Mouse (Mus musculus) hindbrain, embryonic 11.5 days (tissue): ENCODE measurements around the gene Nkx3-2. TPM values are rescaled to one million over a fixed set of nuclear protein-coding genes. Genes with fewer than 3 reads are reported as not detected.

Source experiments
- ATAC-seq: fragments of 200-750 bp; cut with Nextera tagmentation; 2 replicates; pipeline ENCODE4 v1.8.0; 2017; ENCODE audit warnings: mild to moderate bottlenecking, moderate TSS enrichment, moderate library complexity; ENCODE audit not compliant: low FRiP score
- DNase-seq: peaks from one replicate; pipeline ENCODE4 v3.0.0-alpha.2; 2015; ENCODE audit warnings: low spot score
- H3K27ac ChIP-seq: fragments of 300-500 bp; sonication (generic); 2 replicates; pipeline ENCODE4 v1.5.1; 2014; ENCODE audit warnings: mild to moderate bottlenecking, low read depth, low read length
- H3K27me3 ChIP-seq: fragments of 300-500 bp; sonication (generic); 2 replicates; pipeline ENCODE4 v1.6.1; 2014; ENCODE audit warnings: mild to moderate bottlenecking, low read length, moderate library complexity, mixed read lengths; ENCODE audit not compliant: control insufficient read depth, insufficient read depth
- H3K36me3 ChIP-seq: fragments of 300-500 bp; sonication (generic); 2 replicates; pipeline ENCODE4 v1.6.1; 2014; ENCODE audit warnings: mild to moderate bottlenecking, low read length, moderate library complexity, mixed read lengths; ENCODE audit not compliant: control insufficient read depth, insufficient read depth
- H3K4me1 ChIP-seq: fragments of 300-500 bp; sonication (generic); replicated peaks from 2 replicates; pipeline ENCODE4 v1.6.1; 2014; ENCODE audit warnings: low read length, mixed read lengths; ENCODE audit not compliant: control insufficient read depth, insufficient read depth
- H3K4me2 ChIP-seq: fragments of 300-500 bp; sonication (generic); replicated peaks from 2 replicates; pipeline ENCODE4 v1.6.1; 2014; ENCODE audit warnings: mild to moderate bottlenecking, low read depth, low read length
- H3K4me3 ChIP-seq: fragments of 300-500 bp; sonication (generic); 2 replicates; pipeline ENCODE4 v1.5.1; 2014; ENCODE audit warnings: low read depth, low read length
- H3K9ac ChIP-seq: fragments of 300-500 bp; sonication (generic); 2 replicates; pipeline ENCODE4 v1.6.1; 2014; ENCODE audit warnings: low read depth, low read length
- H3K9me3 ChIP-seq: fragments of 300-500 bp; sonication (generic); 2 replicates; pipeline ENCODE4 v1.6.1; 2016; ENCODE audit warnings: low read length; ENCODE audit not compliant: control insufficient read depth
- WGBS: fragments of 180-500 bp; shearing (Covaris S2); extraction: QIAGEN DNeasy Blood & Tissue Kit; methylation state at CpG from one replicate; pipeline ENCODE4 v1.1.7; 2014; 5-methylcytosine and 5-hydroxymethylcytosine counted together
- polyA plus RNA-seq: library from polyadenylated mRNA; unstranded; fragments of >200 nt; fragmentation: Nextera tagmentation; extraction: Ambion mirVana; gene quantifications from 2 replicates; pipeline ENCODE4 v1.2.1, GENCODE M21; 2014

Nkx3-2 gene
- polyA plus RNA-seq: 0.84 and 1.0 TPM in 2 replicates

DNA sequence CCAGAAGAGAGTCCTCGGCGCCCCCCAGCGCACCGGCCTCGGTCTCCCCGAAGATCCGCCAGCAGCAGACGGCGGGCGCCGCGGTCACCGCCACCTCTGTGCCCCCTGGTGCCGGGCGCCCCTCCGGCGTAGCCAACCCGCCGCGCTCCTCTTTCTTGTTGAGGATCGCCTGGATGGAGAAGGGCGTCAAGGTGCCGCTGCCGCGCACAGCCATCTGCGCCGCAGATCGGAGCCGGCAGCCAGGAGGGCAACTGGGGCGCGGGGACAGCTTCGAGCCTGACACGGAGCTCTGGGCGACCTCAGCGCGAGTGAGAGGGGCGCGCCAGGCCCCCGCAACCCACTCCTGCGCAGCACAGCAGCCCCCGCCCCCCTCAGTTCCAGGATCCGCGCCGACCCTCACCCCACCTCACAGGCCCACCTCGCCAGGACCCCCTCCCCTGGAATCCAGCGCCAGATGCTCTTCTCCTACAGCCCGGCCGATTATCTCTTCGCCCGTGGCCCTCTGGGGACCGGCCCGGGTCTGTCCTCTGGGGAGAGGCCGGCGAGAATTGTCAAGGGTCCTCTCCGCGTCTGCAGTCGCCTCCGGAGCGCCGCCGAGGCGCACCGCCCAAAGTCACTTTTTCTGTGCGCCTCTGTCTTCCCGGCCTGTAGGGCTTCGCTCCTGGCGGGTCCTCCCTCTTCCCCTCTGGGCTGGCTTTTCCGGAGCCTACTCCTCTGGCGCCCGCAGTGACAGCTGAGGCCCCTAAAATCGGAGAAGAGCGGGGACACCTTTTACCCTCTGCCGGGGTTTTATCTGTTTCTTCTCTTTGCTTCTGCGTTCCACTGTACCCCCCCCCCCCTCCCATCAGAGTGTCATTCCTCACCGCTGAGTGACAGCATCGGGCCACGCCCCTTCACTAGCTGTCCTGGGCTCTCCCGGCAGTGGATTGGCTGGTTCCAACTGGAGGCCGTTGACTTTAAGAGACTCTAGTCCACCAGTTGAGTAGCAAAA lies at the start of gene Nkx3-2:
TSS of gene Nkx3-2 (minus strand) at position 771 of the 991 bp plus-strand sequence.
- no peaks in the 10 kb centered on the region for H3K36me3 ChIP-seq
- ATAC-seq (peak; percentile 79), DNase-seq (peak; percentile 77)
- H3K9me3 ChIP-seq: no peaks in the 10 kb centered on the region
- peaks cover 80% of the 10 kb centered on the region for H3K27me3 ChIP-seq
- peak within 1 kb of the TSS; percentile 45 for H3K4me2 ChIP-seq
- peak within 1 kb of the TSS; percentile 32 for H3K4me3 ChIP-seq
- H3K9ac ChIP-seq: no peak within 1 kb of the TSS
- H3K4me1 ChIP-seq: peaks cover 2% of the 10 kb centered on the region
- under 1% methylated on average over 62 of the region's 79 CpGs for WGBS
- no peak within 1 kb of the TSS for H3K27ac ChIP-seq

DNA sequence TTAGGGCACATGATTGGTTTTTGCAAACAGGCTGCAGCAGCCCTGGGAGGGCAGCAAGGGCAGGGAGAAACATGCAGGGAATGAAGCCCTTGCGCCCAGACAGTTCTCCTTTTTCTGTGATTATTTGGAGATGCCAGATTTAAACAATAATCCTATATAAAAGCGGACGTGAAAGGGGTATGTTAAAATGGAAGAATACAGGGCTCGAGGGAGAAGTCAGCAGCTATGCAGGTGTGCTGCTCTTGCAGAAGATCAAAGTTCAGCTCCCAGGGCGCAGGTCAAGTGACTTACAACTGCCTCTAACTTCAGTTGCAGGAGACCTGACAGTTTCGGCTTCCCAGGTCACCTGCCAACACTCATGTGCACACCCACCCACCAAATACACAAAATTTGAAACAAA lies 48.2 kb upstream of the Nkx3-2 start:
- H3K27me3 ChIP-seq: no peaks in the 10 kb centered on the region
- no peaks in the 10 kb centered on the region for H3K9me3 ChIP-seq
- H3K27ac ChIP-seq: no peak overlapping the region
- no peaks in the 10 kb centered on the region for H3K36me3 ChIP-seq
- H3K9ac ChIP-seq: no peak overlapping the region
- no peaks in the 10 kb centered on the region for H3K4me1 ChIP-seq
- H3K4me3 ChIP-seq: no peak overlapping the region
- DNase-seq (no peak), ATAC-seq (no peak)
- no peak overlapping the region for H3K4me2 ChIP-seq
- WGBS: 92% methylated on average over 6 of the region's 6 CpGs

DNA sequence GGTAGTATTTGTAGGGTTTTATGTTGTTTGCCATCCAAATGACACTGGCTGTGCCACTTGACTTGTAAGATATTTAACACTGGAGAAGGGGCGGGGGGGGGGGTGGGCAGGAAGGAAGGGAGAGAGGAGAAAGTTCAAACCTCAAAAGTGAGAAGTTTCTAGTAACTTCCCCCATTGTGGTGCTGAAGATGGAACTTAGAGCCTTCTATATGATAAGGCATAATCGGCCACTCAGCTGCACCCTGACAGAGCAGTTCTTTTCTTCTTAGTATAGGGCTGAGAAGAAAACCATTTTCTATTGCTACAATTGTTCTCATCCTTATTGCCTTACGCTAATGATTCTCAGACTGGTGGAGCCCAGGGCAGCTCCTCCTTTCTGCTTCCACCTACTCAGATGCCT lies 47.0 kb upstream of the Nkx3-2 start:
- ATAC-seq (no peak), DNase-seq (no peak)
- no peak overlapping the region for H3K27ac ChIP-seq
- no peaks in the 10 kb centered on the region for H3K4me1 ChIP-seq
- no peak overlapping the region for H3K4me3 ChIP-seq
- no peak overlapping the region for H3K4me2 ChIP-seq
- H3K27me3 ChIP-seq: no peaks in the 10 kb centered on the region
- no peaks in the 10 kb centered on the region for H3K9me3 ChIP-seq
- WGBS: 92% methylated on average over 3 of the region's 3 CpGs
- no peaks in the 10 kb centered on the region for H3K36me3 ChIP-seq
- H3K9ac ChIP-seq: no peak overlapping the region

DNA sequence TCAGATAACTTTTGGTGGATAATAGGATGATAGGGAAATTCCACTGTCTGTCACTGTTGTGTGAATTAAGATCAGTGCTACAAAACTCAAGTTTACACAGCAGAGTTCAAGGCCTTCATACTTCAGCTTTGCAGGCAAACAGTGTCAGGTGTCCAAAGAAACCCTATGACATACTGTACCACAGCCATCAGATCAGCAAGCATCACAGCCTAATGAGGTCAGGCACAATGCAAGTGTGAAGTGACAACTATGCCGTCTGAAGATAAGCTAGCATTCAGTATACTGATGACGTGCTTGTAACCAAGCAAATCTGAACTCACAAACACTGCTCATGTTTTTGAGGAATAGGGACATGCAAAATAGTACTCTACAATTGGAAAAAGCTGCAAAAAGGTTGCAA lies 43.1 kb upstream of the Nkx3-2 start:
- 85% methylated on average over 2 of the region's 2 CpGs for WGBS
- Histone ChIP-seq H3K4me2 (no peak overlapping the region), H3K27ac (no peak overlapping the region), H3K4me1 (no peaks in the 10 kb centered on the region), H3K4me3 (no peak overlapping the region), H3K27me3 (no peaks in the 10 kb centered on the region), H3K9me3 (no peaks in the 10 kb centered on the region), H3K36me3 (no peaks in the 10 kb centered on the region), H3K9ac (no peak overlapping the region)
- no peak for ATAC-seq
- no peak for DNase-seq

DNA sequence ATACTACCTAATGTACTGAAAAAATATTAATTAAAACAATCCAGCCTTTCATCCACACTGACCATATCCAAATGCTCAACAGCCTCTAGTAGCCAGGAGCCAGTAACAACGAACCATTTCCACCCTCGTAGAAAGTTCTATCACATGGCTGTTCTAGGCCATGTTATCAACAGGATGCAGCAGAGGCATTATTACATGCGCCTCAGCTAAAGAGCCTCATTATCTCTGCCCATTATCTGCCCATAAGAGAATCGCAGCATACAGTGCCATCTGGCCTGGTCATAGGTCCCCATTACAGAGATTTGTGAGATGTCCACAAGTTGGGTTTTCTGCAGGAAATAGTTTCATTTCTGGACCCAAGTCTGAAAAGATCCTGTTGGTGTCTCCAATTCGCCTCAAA lies 41.9 kb upstream of the Nkx3-2 start:
- Histone ChIP-seq H3K4me3 (no peak overlapping the region), H3K27ac (no peak overlapping the region), H3K36me3 (no peaks in the 10 kb centered on the region), H3K4me2 (no peak overlapping the region), H3K27me3 (no peaks in the 10 kb centered on the region), H3K4me1 (no peaks in the 10 kb centered on the region), H3K9ac (no peak overlapping the region), H3K9me3 (no peaks in the 10 kb centered on the region)
- WGBS: 96% methylated on average over 5 of the region's 5 CpGs
- no peak for ATAC-seq
- DNase-seq: no peak

DNA sequence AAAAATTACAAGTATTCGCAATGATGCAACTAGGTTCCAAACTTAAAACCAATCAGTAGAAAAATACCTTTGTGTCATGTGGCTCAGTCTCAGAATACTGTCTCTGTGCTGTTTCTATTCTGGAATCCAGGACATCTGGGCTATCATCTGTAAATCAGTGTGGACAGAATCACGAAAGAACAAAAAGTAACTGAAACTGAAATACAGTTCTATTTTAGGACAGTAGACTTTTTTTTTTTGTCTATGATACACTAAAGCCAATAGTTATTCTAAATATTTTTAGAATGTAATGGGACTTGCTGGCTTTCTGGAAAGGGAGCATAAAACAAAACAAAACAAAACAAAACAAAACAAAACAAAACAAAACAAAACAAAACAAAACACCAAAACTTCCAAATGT lies 40.8 kb upstream of the Nkx3-2 start:
- H3K4me3 ChIP-seq: no peak overlapping the region
- no peak overlapping the region for H3K27ac ChIP-seq
- H3K9me3 ChIP-seq: no peaks in the 10 kb centered on the region
- no peak overlapping the region for H3K4me2 ChIP-seq
- 98% methylated on average over 2 of the region's 2 CpGs for WGBS
- H3K27me3 ChIP-seq: no peaks in the 10 kb centered on the region
- no peaks in the 10 kb centered on the region; the same call in 1 of the 2 replicates for H3K36me3 ChIP-seq
- no peaks in the 10 kb centered on the region for H3K4me1 ChIP-seq
- H3K9ac ChIP-seq: no peak overlapping the region
- no peak for ATAC-seq
- no peak for DNase-seq

DNA sequence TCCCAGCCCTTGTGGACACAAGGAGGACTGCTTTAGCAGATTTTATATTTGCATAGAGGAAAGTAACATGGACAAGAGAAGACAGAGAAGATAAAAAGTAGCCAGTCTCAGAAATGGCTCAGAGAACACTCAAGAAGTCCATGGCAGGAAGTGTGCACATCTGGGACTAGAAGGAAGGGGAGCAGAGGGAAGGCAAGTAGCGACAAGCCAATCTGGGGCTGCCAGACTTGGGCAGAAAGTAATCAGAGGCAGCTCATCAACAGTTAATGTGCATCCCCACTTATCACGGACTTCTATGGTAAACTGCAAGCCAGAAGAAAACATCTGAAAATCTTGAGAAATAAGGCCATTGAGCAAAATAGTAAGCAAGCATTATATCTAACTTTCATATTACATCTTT lies 40.3 kb upstream of the Nkx3-2 start:
- H3K27me3 ChIP-seq: no peaks in the 10 kb centered on the region
- no peak overlapping the region for H3K4me3 ChIP-seq
- no peak overlapping the region for H3K4me2 ChIP-seq
- ATAC-seq (no peak), DNase-seq (no peak)
- no peak overlapping the region for H3K9ac ChIP-seq
- WGBS: 91% methylated on average over 2 of the region's 2 CpGs
- H3K4me1 ChIP-seq: no peaks in the 10 kb centered on the region
- H3K9me3 ChIP-seq: no peaks in the 10 kb centered on the region
- no peak overlapping the region for H3K27ac ChIP-seq
- no peaks in the 10 kb centered on the region; the same call in 1 of the 2 replicates for H3K36me3 ChIP-seq

DNA sequence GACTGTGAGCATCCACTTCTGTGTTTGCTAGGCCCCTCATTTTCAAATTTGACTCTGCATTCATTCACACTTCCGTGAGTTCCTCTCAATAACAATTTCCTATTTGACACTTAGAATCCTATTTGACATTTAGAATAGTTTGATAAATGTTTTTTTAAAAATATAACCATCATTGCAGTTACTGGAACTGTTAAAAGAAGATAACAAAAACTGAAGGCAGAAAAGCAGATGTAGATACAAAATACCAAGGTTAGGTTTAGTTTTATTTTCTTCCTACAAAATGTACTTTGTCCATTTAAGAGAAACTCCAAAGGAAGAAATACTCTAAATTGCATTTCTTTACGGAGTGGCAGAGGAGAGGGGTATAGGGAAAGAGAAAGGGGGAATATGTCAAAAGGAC lies 37.3 kb upstream of the Nkx3-2 start:
- Histone ChIP-seq H3K4me1 (no peaks in the 10 kb centered on the region), H3K9ac (no peak overlapping the region), H3K4me2 (no peak overlapping the region), H3K27me3 (no peaks in the 10 kb centered on the region), H3K27ac (no peak overlapping the region), H3K9me3 (no peaks in the 10 kb centered on the region), H3K36me3 (no peaks in the 10 kb centered on the region; the same call in 1 of the 2 replicates), H3K4me3 (no peak overlapping the region)
- ATAC-seq: no peak
- 96% methylated on average over 2 of the region's 2 CpGs for WGBS
- no peak for DNase-seq

DNA sequence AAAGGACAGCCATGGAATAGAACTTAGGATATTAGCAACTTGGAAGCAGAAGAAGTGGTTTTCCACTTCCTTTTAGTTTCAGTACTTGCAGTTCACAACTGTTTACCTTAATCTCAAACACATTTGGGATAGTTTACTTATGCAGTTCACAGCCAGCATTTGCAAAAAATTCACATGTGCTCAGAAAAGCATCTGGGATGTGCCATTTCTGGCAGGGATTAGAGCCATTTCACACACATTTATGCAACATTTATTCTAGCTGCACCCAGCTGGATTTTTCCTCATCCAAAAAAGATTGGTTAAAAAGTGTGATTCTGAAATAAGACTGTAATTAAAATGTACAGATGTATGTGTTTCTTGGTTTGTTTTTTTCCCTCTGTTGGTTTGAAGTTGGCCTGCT lies 30.1 kb upstream of the Nkx3-2 start:
- ATAC-seq (no peak), DNase-seq (no peak)
- H3K4me1 ChIP-seq: no peaks in the 10 kb centered on the region
- H3K27me3 ChIP-seq: no peaks in the 10 kb centered on the region
- H3K9ac ChIP-seq: no peak overlapping the region
- H3K9me3 ChIP-seq: no peaks in the 10 kb centered on the region
- no peak overlapping the region for H3K27ac ChIP-seq
- no peak overlapping the region for H3K4me2 ChIP-seq
- 0 out of 2 replicates have a peak, but pooled peaks cover 2% of the 10 kb centered on the region for H3K36me3 ChIP-seq
- H3K4me3 ChIP-seq: no peak overlapping the region
